In genomic region chr5:100368527-100368926, GRCm38 (mm10) we compare ENCODE assay signal across 13 mouse cellular contexts.
"Had no signal": no experiment of that assay in that cellular context is flagged by ENCODE, and none has a peak within 500 bp of the region (broad histone marks: within the 10 kb centered on the region; RNA-seq: fewer than 3 reads in every experiment).

No protein-coding gene starts in this region.

- H3K9ac ChIP-seq: kidney, embryonic 15.5 days; limb, embryonic 15.5 days; liver, embryonic 15.5 days; neural tube, embryonic 15.5 days had no signal

- H3K9me3 ChIP-seq: kidney, embryonic 15.5 days; limb, embryonic 15.5 days; liver, embryonic 15.5 days; midbrain, embryonic 10.5 days; neural tube, embryonic 15.5 days had no signal

- H3K27me3 ChIP-seq: kidney, embryonic 15.5 days; limb, embryonic 15.5 days; liver, embryonic 15.5 days; neural tube, embryonic 15.5 days had no signal

- ATAC-seq: hindbrain, embryonic 16.5 days had no signal

- H3K27ac ChIP-seq: kidney, embryonic 15.5 days; limb, embryonic 15.5 days; liver, embryonic 15.5 days; midbrain, embryonic 10.5 days; neural tube, embryonic 15.5 days had no signal

- H3K4me3 ChIP-seq: kidney, embryonic 15.5 days; limb, embryonic 15.5 days; liver, embryonic 15.5 days; midbrain, embryonic 10.5 days; myocyte; neural tube, embryonic 15.5 days had no signal

- H3K4me1 ChIP-seq: kidney, embryonic 15.5 days; limb, embryonic 15.5 days; liver, embryonic 15.5 days; midbrain, embryonic 10.5 days; neural tube, embryonic 15.5 days had no signal

- DNase-seq: kidney, adult 2 months; kidney, postnatal 14 days; layer of hippocampus, adult 9-11 months; layer of hippocampus, postnatal 36 days; midbrain, embryonic 14.5 days; thymus, adult 18-20 months had no signal

- H3K4me2 ChIP-seq: kidney, embryonic 15.5 days; limb, embryonic 15.5 days; liver, embryonic 15.5 days; neural tube, embryonic 15.5 days had no signal
